Mouse (Mus musculus): ENCODE data around the gene Rnf144a.
"Not testable (repeated sequence)": the region's sequence is repeated elsewhere in the genome, so short reads cannot be mapped to it uniquely, and the experiment has no call there.

DNA sequence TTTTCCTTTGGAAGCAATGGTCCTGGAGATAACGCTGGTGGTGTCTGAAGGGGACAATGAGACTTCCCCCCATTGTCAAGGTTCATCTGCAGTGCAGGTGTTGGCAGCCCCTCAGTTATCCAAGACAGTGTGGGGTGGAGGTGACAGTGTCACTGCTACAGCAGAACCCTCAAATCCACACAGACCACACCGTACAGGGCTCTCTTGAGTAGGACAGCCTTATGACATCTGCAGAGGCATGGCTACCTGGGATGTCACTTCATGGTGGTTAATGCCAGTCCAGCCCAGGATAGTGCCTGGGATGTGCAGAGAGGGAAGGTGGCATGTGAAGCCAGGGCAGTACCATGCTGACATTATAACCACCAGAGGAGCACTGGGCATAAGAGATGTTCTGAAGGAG, 13.7 kb upstream of the Rnf144a start:
- TF ChIP-seq POLR2A (IDR thresholded peaks at IDR 0.05; ENCODE audit: extremely low read depth, insufficient read depth, low read length); CTCF (IDR thresholded peaks at IDR 0.05; ENCODE audit: low read depth, low read length): not testable (repeated sequence)
